Mouse (Mus musculus) forebrain, postnatal 0 days (tissue): ENCODE results near the gene Trank1. TPM values are rescaled to one million over a fixed set of nuclear protein-coding genes. Genes with fewer than 3 reads are reported as not detected.

Experiments used
- ATAC-seq: fragments of 200-750 bp; cut with Nextera tagmentation; 2 replicates; pipeline ENCODE4 v1.8.0; 2017; ENCODE audit warnings: mild to moderate bottlenecking, moderate library complexity
- DNase-seq: peaks from one replicate; pipeline ENCODE4 v3.0.0-alpha.2; 2015
- H3K27ac ChIP-seq: fragments of 300-500 bp; sonication (generic); 2 replicates; pipeline ENCODE4 v1.5.1; 2014; ENCODE audit warnings: low read depth, mild to moderate bottlenecking, antibody characterized with exemption, low read length, moderate library complexity, mixed read lengths
- H3K27me3 ChIP-seq: fragments of 300-500 bp; sonication (generic); 2 replicates; pipeline ENCODE4 v1.6.1; 2014; ENCODE audit warnings: mild to moderate bottlenecking, low read length, mixed read lengths; ENCODE audit not compliant: insufficient read depth
- H3K36me3 ChIP-seq: fragments of 300-500 bp; sonication (generic); 2 replicates; pipeline ENCODE4 v1.6.1; 2014; ENCODE audit warnings: mild to moderate bottlenecking, moderate library complexity; ENCODE audit not compliant: insufficient read depth
- H3K4me1 ChIP-seq: fragments of 300-500 bp; sonication (generic); 2 replicates; pipeline ENCODE4 v1.6.1; 2014; ENCODE audit warnings: antibody characterized with exemption; ENCODE audit not compliant: insufficient read depth
- H3K4me2 ChIP-seq: fragments of 300-500 bp; sonication (generic); 2 replicates; pipeline ENCODE4 v1.6.1; 2014; ENCODE audit warnings: low read depth, mild to moderate bottlenecking, moderate library complexity
- H3K4me3 ChIP-seq: fragments of 300-500 bp; sonication (generic); 2 replicates; pipeline ENCODE4 v1.5.1; 2014; ENCODE audit warnings: low read depth, low read length, mixed read lengths
- H3K9ac ChIP-seq: fragments of 300-500 bp; sonication (generic); 2 replicates; pipeline ENCODE4 v1.6.1; 2014; ENCODE audit warnings: mild to moderate bottlenecking
- H3K9me3 ChIP-seq: fragments of 300-500 bp; sonication (generic); 2 replicates; pipeline ENCODE4 v1.6.1; 2016; ENCODE audit warnings: low read length
- CTCF ChIP-seq: sonication (generic); IDR thresholded peaks from 2 replicates; pipeline ENCODE4 v1.5.1; 2016; ENCODE audit warnings: antibody characterized with exemption, control low read depth, low read depth
- WGBS: fragments of 180-500 bp; shearing (Covaris S2); extraction: QIAGEN DNeasy Blood & Tissue Kit; methylation state at CpG from one replicate; pipeline ENCODE4 v1.1.7; 2014; 5-methylcytosine and 5-hydroxymethylcytosine counted together
- polyA plus RNA-seq: library from polyadenylated mRNA; unstranded; fragments of >200 nt; fragmentation: Nextera tagmentation; extraction: Ambion mirVana; gene quantifications from 2 replicates; pipeline ENCODE4 v1.2.1, GENCODE M21; 2015
- total RNA-seq: library from RNA; depleted of rRNA; stranded (reverse); fragments of >200 nt; gene quantifications from 2 replicates; pipeline ENCODE4 v1.2.3, GENCODE M21; 2014

Gene Trank1
- total and polyA plus RNA-seq, 2 experiments from 2014 or later: 10.9 to 92.5 TPM

GRCm38 (mm10) chr9:111385526-111386491, 74.3 kb downstream of the Trank1 start:
- H3K27ac ChIP-seq: no peak overlapping the region
- H3K9ac ChIP-seq: no peak overlapping the region
- H3K4me3 ChIP-seq: no peak overlapping the region
- DNase-seq (no peak), ATAC-seq (no peak)
- WGBS: 83% methylated on average over 5 of the region's 5 CpGs
- no peaks in the 10 kb centered on the region for H3K4me1 ChIP-seq
- no peak for TF ChIP-seq CTCF
- no peak overlapping the region for H3K4me2 ChIP-seq
- no peaks in the 10 kb centered on the region for H3K27me3 ChIP-seq
- H3K9me3 ChIP-seq: no peaks in the 10 kb centered on the region
- 0 out of 2 replicates have a peak, but pooled peaks cover 4% of the 10 kb centered on the region for H3K36me3 ChIP-seq

- WGBS: 74% methylated on average over 2 of the region's 2 CpGs
- no peaks in the 10 kb centered on the region for H3K9me3 ChIP-seq
- 0 out of 2 replicates have a peak, but pooled peaks cover 5% of the 10 kb centered on the region for H3K36me3 ChIP-seq
- H3K9ac ChIP-seq: no peak overlapping the region
- H3K4me3 ChIP-seq: no peak overlapping the region
- no peak overlapping the region for H3K4me2 ChIP-seq
- ATAC-seq (no peak), DNase-seq (no peak)
- TF ChIP-seq CTCF: no peak
- H3K27me3 ChIP-seq: no peaks in the 10 kb centered on the region
- no peaks in the 10 kb centered on the region for H3K4me1 ChIP-seq
- no peak overlapping the region for H3K27ac ChIP-seq
These were observed 75.0 kb downstream of the Trank1 start for GRCm38 (mm10) chr9:111386569-111386968.

DNA sequence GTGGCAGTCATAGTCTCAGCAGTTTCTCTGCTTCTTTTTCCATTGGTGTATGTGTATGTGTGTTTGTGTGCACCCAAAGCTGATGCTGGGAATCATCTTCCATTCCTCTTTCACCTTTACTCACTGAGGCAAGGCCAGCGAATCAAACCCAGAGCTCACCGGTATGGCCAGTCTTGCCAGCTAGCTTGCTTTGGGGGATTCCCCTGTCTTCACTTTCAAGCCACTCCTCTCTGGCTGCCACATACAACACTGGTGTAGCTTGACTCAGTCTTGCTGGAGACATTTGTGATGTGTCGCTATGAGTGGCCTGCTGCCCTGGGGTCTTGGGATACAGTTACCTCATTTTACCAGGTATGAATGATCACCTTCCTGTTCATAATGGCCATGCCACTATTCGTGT, 76.0 kb downstream of the Trank1 start:
- no peak overlapping the region for H3K4me3 ChIP-seq
- no peaks in the 10 kb centered on the region for H3K4me1 ChIP-seq
- H3K9ac ChIP-seq: no peak overlapping the region
- H3K36me3 ChIP-seq: 0 out of 2 replicates have a peak, but pooled peaks cover 9% of the 10 kb centered on the region
- TF ChIP-seq CTCF: no peak
- H3K27ac ChIP-seq: no peak overlapping the region
- 92% methylated on average over 4 of the region's 4 CpGs for WGBS
- no peaks in the 10 kb centered on the region for H3K9me3 ChIP-seq
- H3K4me2 ChIP-seq: no peak overlapping the region
- DNase-seq (no peak), ATAC-seq (no peak)
- no peaks in the 10 kb centered on the region for H3K27me3 ChIP-seq

DNA sequence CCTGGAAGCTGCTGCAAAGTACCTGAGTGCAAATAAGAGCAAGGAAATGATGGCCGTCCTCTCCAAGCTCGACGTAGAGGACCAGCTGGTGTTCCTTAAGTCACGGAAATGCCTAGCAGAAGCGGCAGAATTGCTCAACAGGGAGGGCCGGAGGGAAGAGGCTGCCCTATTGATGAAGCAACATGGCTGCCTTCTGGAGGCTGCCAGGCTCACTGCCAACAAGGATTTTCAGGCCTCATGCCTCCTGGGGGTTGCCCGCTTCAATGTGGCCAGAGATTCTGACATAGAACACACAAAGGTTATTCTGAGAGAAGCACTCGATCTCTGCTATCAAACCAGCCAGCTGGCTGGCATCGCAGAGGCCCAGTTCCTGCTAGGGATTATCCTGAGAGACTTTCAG, 78.5 kb downstream of the Trank1 start:
- 64% methylated on average over 9 of the region's 9 CpGs for WGBS
- ATAC-seq: no peak
- Histone ChIP-seq H3K36me3 (0 out of 2 replicates have a peak, but pooled peaks cover 9% of the 10 kb centered on the region), H3K9ac (no peak overlapping the region), H3K4me2 (no peak overlapping the region), H3K4me1 (no peaks in the 10 kb centered on the region), H3K4me3 (no peak overlapping the region), H3K27me3 (no peaks in the 10 kb centered on the region), H3K9me3 (no peaks in the 10 kb centered on the region), H3K27ac (no peak overlapping the region)
- DNase-seq: no peak
- TF ChIP-seq CTCF: no peak

- no peak for DNase-seq
- no peak for TF ChIP-seq CTCF
- no peak overlapping the region for H3K9ac ChIP-seq
- ATAC-seq: no peak
- 83% methylated on average over 8 of the region's 8 CpGs for WGBS
- H3K4me3 ChIP-seq: no peak overlapping the region
- no peak overlapping the region for H3K27ac ChIP-seq
- H3K9me3 ChIP-seq: no peaks in the 10 kb centered on the region
- H3K27me3 ChIP-seq: no peaks in the 10 kb centered on the region
- no peak overlapping the region for H3K4me2 ChIP-seq
- H3K4me1 ChIP-seq: no peaks in the 10 kb centered on the region
- 0 out of 2 replicates have a peak, but pooled peaks cover 6% of the 10 kb centered on the region for H3K36me3 ChIP-seq
These were observed 79.5 kb downstream of the Trank1 start for GRCm38 (mm10) chr9:111391036-111391435.

DNA sequence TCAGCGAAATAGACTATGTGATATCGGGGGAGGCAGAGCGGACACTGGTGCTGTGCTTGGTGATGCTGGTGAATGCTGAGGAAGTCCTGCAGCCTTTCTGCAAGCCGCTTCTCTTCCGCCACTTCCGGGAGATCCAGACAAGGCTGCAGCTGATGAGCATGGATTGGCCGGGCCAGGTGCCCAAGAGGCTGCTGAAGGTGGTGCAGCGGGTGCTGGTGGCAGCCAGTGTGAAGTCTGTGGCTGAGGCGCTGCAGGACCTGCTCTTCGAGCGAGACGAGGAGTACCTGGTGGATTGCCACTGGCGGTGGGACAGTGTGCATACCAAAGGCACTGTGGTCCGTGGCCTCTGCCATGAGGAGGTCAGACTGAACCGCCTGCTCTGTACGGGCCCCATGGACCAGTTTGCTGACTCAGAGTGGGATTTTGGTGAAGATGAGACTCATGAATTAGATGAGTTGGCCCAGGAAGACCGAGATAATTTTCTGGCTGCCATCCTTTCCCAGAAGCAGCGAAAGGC, 80.4 kb downstream of the Trank1 start:
- no peak for ATAC-seq
- no peaks in the 10 kb centered on the region for H3K9me3 ChIP-seq
- TF ChIP-seq CTCF: no peak

DNA sequence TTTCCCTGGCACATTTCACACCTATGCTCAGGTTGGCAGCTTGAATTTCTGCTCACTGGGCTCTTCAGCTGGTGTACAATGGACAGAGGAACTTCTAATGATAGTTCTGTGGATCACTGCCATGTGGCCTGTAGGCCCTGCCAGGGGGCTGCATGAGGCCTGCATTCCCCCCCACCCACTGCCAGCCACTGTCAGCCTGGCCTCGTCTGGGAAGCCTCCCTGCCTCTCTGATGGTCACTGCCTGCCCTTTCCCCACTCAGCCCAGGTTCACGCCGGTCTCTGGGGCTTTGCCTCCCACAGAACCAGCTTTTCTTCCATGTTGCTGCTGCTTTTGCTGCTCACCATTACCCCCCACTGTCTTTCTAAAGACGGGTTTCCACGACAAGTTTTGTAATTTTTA, 83.7 kb downstream of the Trank1 start:
- no peak for DNase-seq
- no peak for ATAC-seq
- Histone ChIP-seq H3K4me3 (no peak overlapping the region), H3K36me3 (0 out of 2 replicates have a peak, but pooled peaks cover 6% of the 10 kb centered on the region), H3K4me1 (no peaks in the 10 kb centered on the region), H3K9ac (no peak overlapping the region), H3K9me3 (no peaks in the 10 kb centered on the region), H3K4me2 (no peak overlapping the region), H3K27me3 (no peaks in the 10 kb centered on the region), H3K27ac (no peak overlapping the region)
- WGBS: 61% methylated on average over 5 of the region's 5 CpGs
- no peak for TF ChIP-seq CTCF

More for the DNA sequence above, 80.4 kb downstream of the Trank1 start:
- 0 out of 2 replicates have a peak, but pooled peaks cover 6% of the 10 kb centered on the region for H3K36me3 ChIP-seq
- H3K27ac ChIP-seq: no peak overlapping the region
- no peak overlapping the region for H3K9ac ChIP-seq
- H3K4me2 ChIP-seq: no peak overlapping the region
- no peaks in the 10 kb centered on the region for H3K4me1 ChIP-seq
- no peak overlapping the region for H3K4me3 ChIP-seq
- 89% methylated on average over 18 of the region's 18 CpGs for WGBS
- no peak for DNase-seq
- no peaks in the 10 kb centered on the region for H3K27me3 ChIP-seq
